8 mouse cellular contexts compared by ENCODE assay signal in genomic region chr6:28929169-28929803, GRCm38 (mm10).
DNase-seq lines count a peak whose midpoint lies in the region; ATAC-seq and TF ChIP-seq lines count a peak whose summit lies in the region.
"Not testable (repeated sequence)": the region's sequence is repeated elsewhere in the genome, so short reads cannot be mapped to it uniquely, and the experiment has no call there.

No protein-coding gene starts in this region.

- H3K9me3 ChIP-seq in forebrain, embryonic 16.5 days (ENCODE audit: control insufficient read depth, low read length); hindbrain, embryonic 12.5 days (replicated peaks); lung, postnatal 0 days (ENCODE audit: low read length); midbrain, postnatal 0 days (ENCODE audit: low read length): not testable (repeated sequence)

- H3K36me3 ChIP-seq in forebrain, embryonic 16.5 days (ENCODE audit: control insufficient read depth, insufficient read depth); hindbrain, embryonic 12.5 days; lung, postnatal 0 days (ENCODE audit: insufficient read depth, low read length); midbrain, postnatal 0 days (ENCODE audit: insufficient read depth, low read length): not testable (repeated sequence)

- peak; percentile 44 for DNase-seq in CD4-positive, CD25-positive, alpha-beta regulatory T cell, adult 2 months (ENCODE audit: low read depth, low spot score)
- DNase-seq in c-Kit-positive CD71-positive TER-119-positive erythroid progenitor cells, embryonic 14.5 days (ENCODE audit: low spot score), result peak; percentile 44
- peak in 1 of 2 experiments; percentile 37 for DNase-seq in layer of hippocampus, adult 2 months (ENCODE audit: low spot score in 2 of 2)
- peak; percentile 22 for DNase-seq in lung, postnatal 0 days (ENCODE audit: low spot score)
- not testable (repeated sequence) for DNase-seq in midbrain, postnatal 0 days (ENCODE audit: low spot score)
- DNase-seq in thymus, postnatal 25 days, result peak; percentile 38

- 84% methylated on average over 19 of the region's 25 CpGs for WGBS in forebrain, embryonic 16.5 days
- WGBS in hindbrain, embryonic 12.5 days, result 74% methylated on average over 20 of the region's 25 CpGs
- WGBS in lung, postnatal 0 days, result 84% methylated on average over 18 of the region's 25 CpGs
- 84% methylated on average over 19 of the region's 25 CpGs for WGBS in midbrain, postnatal 0 days

- TF ChIP-seq EP300 in lung, postnatal 0 days (IDR thresholded peaks at IDR 0.05), result not testable (repeated sequence)

- 0 out of 2 replicates have a peak, but pooled peaks have one; percentile 36 for ATAC-seq in forebrain, embryonic 16.5 days
- ATAC-seq in hindbrain, embryonic 12.5 days (ENCODE audit: low FRiP score), result not testable (repeated sequence)
- peak; percentile 62; the same call in 1 of the 2 replicates for ATAC-seq in lung, postnatal 0 days
- ATAC-seq in midbrain, postnatal 0 days (ENCODE audit: low FRiP score), result 0 out of 2 replicates have a peak, but pooled peaks have one; percentile 19

- H3K27ac ChIP-seq in forebrain, embryonic 16.5 days (ENCODE audit: low read length); hindbrain, embryonic 12.5 days; lung, postnatal 0 days (ENCODE audit: low read length); midbrain, postnatal 0 days (ENCODE audit: low read depth, low read length): not testable (repeated sequence)
- H3K27ac ChIP-seq in layer of hippocampus, adult 2 months, result 0 out of 2 replicates have a peak overlapping the region, but pooled peaks have one; percentile 32

- H3K4me2 ChIP-seq in forebrain, embryonic 16.5 days (ENCODE audit: low read length); lung, postnatal 0 days (replicated peaks; ENCODE audit: low read depth, low read length); midbrain, postnatal 0 days (ENCODE audit: low read depth, low read length, poor library complexity, severe bottlenecking): not testable (repeated sequence)
- H3K4me2 ChIP-seq in hindbrain, embryonic 12.5 days (replicated peaks), result 0 out of 2 replicates have a peak overlapping the region, but pooled peaks have one; percentile 21

- TF ChIP-seq CTCF in layer of hippocampus, adult 2 months (conservative IDR thresholded peaks at IDR 0.05); lung, postnatal 0 days (IDR thresholded peaks at IDR 0.05); midbrain, postnatal 0 days (IDR thresholded peaks at IDR 0.05): not testable (repeated sequence)

- H3K27me3 ChIP-seq in forebrain, embryonic 16.5 days (replicated peaks; ENCODE audit: control insufficient read depth, insufficient read depth, low read length); hindbrain, embryonic 12.5 days; lung, postnatal 0 days (replicated peaks; ENCODE audit: insufficient read depth, low read length); midbrain, postnatal 0 days (ENCODE audit: insufficient read depth, low read length): not testable (repeated sequence)

- H3K9ac ChIP-seq in forebrain, embryonic 16.5 days (replicated peaks; ENCODE audit: low read depth, low read length); hindbrain, embryonic 12.5 days; lung, postnatal 0 days (replicated peaks; ENCODE audit: low read depth); midbrain, postnatal 0 days (replicated peaks; ENCODE audit: low read length, poor library complexity, severe bottlenecking): not testable (repeated sequence)

- H3K4me3 ChIP-seq in forebrain, embryonic 16.5 days (replicated peaks; ENCODE audit: low read length); hindbrain, embryonic 12.5 days; layer of hippocampus, adult 2 months; lung, postnatal 0 days (ENCODE audit: low read depth, low read length); midbrain, postnatal 0 days (ENCODE audit: low read depth, low read length): not testable (repeated sequence)

- H3K4me1 ChIP-seq in forebrain, embryonic 16.5 days (replicated peaks; ENCODE audit: control insufficient read depth, insufficient read depth, low read length), result peaks cover 17% of the 10 kb centered on the region
- peaks cover 20% of the 10 kb centered on the region for H3K4me1 ChIP-seq in hindbrain, embryonic 12.5 days
- not testable (repeated sequence) for H3K4me1 ChIP-seq in lung, postnatal 0 days (ENCODE audit: insufficient read depth, low read depth, low read length)
- peaks cover 13% of the 10 kb centered on the region; the same call in 1 of the 2 replicates for H3K4me1 ChIP-seq in midbrain, postnatal 0 days (ENCODE audit: insufficient read depth, low read length)
